Mouse (Mus musculus): ENCODE results near the gene Art2b. TPM values are rescaled to one million over a fixed set of nuclear protein-coding genes. Genes with fewer than 3 reads are reported as not detected.

Gene Art2b
- polyA plus RNA-seq, 1 experiment from 2014 or later, result not detected

DNA sequence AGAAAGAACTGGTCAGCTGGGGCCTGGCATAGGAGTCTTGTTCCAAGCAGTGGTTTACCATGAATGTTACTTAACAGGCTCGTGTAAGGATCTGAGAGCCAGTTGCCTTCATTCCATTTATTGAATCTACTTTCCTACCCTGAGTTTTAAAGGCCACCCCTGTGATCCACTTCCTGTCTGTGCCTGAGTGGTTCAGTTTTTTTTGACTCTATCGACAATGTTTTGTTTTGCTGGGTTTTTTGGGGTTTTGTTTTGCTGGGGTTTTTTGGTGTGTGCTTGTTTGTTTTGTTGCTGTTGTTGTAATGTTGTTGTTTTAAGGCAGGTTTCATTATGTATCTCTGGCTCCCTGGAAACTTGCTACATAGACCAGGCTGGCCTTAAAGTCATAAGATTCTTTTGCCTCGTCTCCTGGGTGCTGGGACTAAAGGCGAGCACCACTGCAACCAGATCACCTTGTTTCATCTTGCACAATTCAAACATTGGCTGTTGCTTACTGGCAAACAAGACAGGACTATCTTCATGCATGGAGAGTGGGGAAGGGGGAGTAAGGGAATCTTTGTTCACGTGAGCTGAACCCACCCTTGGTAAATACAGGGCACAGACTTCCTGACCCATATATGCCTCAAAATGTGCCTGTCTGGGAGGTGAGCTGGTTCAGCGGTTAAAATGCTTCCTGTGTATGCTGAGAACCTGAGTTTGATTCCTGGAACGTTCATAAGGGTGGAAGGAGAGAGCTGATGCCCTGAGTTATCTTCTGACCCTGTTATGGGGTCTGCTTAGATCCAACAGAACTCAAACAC, 34.5 kb downstream of the Art2b start:
- DNase-seq (ENCODE audit: low spot score), result no peak
- 80% methylated on average over 7 of the region's 7 CpGs for WGBS
- no peaks in the 10 kb centered on the region for H3K27me3 ChIP-seq (ENCODE audit: low read depth, poor library complexity, severe bottlenecking)

DNA sequence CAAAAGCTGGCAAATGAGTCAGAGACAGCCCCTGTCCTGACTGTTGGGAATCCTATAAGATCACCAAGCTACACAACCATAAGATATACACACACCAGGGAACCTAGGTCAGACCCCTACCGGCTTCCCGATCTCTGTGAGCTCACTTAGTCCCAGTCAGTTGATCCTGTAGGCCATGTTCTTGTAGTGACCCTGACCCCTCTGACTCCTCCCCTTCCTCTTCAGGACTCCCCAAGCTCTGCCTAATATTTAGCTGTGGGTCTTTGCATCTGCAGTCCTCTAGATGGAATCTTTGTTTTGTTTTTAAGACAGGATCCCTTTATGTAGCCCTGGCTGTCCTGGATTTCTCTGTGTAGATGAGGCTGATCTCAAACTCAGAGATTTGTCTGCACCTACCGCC, 36.1 kb downstream of the Art2b start:
- Histone ChIP-seq H3K9me3 (replicated peaks) (no peaks in the 10 kb centered on the region), H3K4me3 (no peak overlapping the region), H3K4me1 (no peaks in the 10 kb centered on the region), H3K27me3 (ENCODE audit: low read depth, poor library complexity, severe bottlenecking) (no peaks in the 10 kb centered on the region), H3K36me3 (no peaks in the 10 kb centered on the region), H3K27ac (no peak overlapping the region)
- 88% methylated on average over 3 of the region's 3 CpGs for WGBS
- DNase-seq (ENCODE audit: low spot score), result no peak

More for the DNA sequence above, 34.5 kb downstream of the Art2b start:
- no peaks in the 10 kb centered on the region for H3K36me3 ChIP-seq
- H3K4me1 ChIP-seq, result no peaks in the 10 kb centered on the region
- no peak overlapping the region for H3K4me3 ChIP-seq
- H3K27ac ChIP-seq, result no peak overlapping the region
- H3K9me3 ChIP-seq (replicated peaks), result no peaks in the 10 kb centered on the region

DNA sequence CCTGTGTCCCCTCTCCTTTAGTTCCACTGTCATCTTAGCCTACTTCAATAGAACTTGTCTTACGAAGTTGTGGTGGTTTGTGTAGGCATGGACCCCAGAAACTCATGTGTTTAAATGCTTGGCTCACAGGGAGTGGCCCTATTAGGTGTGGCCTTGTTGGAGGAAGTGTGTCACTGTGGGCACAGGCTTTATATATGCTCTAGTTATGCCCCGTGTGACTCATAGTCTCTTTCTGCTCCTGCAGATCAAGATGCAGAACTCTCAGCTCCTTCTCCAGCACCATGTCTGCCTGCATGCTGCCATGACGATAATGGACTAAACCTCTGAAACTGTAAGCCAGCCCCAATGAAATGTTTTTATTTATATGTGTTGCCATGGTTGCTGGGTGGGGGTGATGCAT, 37.7 kb downstream of the Art2b start:
- Histone ChIP-seq H3K9me3 (replicated peaks) (no peaks in the 10 kb centered on the region), H3K4me3 (no peak overlapping the region), H3K4me1 (no peaks in the 10 kb centered on the region), H3K27me3 (ENCODE audit: low read depth, poor library complexity, severe bottlenecking) (no peaks in the 10 kb centered on the region), H3K36me3 (no peaks in the 10 kb centered on the region), H3K27ac (no peak overlapping the region)
- 86% methylated on average over 3 of the region's 3 CpGs for WGBS
- DNase-seq (ENCODE audit: low spot score), result no peak

DNA sequence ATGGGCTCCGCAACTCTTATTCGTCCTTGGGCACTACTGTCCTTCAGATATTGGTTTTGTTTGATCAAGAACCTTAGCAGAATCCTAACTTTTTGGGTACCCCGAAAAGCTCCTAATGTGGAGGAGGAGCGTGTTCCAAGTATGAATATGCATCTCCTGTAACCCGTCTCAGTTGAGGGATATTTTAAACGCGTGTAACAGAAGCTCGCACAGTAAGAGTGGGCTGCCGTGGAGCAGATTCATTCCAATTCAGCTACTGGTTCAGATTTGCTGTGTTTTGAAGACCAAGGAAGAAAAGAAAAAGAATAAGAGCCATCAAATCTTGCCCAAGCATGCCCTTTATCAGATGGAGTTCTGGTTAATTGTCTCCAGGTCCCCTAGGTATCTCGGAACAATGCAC, 43.7 kb downstream of the Art2b start:
- 83% methylated on average over 10 of the region's 10 CpGs for WGBS
- no peak for DNase-seq (ENCODE audit: low spot score)
- H3K27me3 ChIP-seq (ENCODE audit: low read depth, poor library complexity, severe bottlenecking), result no peaks in the 10 kb centered on the region

DNA sequence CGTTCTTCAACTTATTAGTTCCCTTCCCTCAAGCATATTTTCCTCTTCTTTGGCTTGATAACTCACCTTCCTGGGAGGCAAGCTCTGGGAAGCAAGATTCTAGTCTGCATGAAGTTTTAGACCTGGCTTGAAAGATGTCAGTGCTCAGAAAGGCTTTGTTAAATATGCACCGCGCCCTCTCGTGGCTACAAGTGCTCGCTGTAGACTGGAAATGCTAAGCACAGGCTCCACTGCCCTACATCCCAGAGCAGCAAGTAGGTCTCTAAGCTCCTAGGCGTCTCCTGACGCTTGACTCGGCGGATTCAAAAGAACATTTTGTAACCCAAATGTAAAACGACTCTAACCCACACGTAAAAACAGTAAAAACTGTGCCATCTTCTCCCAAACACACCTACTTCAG, 44.3 kb downstream of the Art2b start:
- WGBS, result 7% methylated on average over 11 of the region's 11 CpGs
- Histone ChIP-seq H3K4me3 (no peak overlapping the region), H3K36me3 (no peaks in the 10 kb centered on the region), H3K27me3 (ENCODE audit: low read depth, poor library complexity, severe bottlenecking) (no peaks in the 10 kb centered on the region), H3K9me3 (replicated peaks) (no peaks in the 10 kb centered on the region), H3K4me1 (peaks cover 9% of the 10 kb centered on the region; the same call in 1 of the 2 replicates), H3K27ac (no peak overlapping the region)
- peak; percentile 74 for DNase-seq (ENCODE audit: low spot score)

More for the DNA sequence above, 43.7 kb downstream of the Art2b start:
- Histone ChIP-seq H3K4me3 (no peak overlapping the region), H3K27ac (no peak overlapping the region), H3K9me3 (replicated peaks) (no peaks in the 10 kb centered on the region), H3K4me1 (peaks cover 9% of the 10 kb centered on the region; the same call in 1 of the 2 replicates), H3K36me3 (no peaks in the 10 kb centered on the region)

DNA sequence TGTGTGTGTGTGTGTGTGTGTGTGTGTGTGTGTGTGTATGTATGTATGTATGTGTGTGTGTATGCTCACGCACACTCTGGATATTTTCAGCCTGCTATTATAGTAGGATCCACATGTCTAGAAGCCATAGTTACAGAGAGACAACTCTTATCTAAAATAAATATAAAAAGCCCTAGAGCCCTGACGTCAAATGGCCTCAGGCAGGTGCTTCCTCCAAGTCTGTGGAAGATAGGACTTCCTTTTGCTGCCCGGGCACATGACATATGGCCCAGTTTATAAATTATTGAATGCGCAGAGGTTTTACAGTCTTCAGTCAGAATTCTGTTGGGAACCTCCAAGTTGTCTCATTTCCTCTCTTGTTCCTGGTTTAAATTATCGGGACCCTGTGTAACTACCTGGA, 44.7 kb downstream of the Art2b start:
- no peak for DNase-seq (ENCODE audit: low spot score)
- H3K4me3 ChIP-seq, result no peak overlapping the region
- H3K9me3 ChIP-seq (replicated peaks), result no peaks in the 10 kb centered on the region
- no peaks in the 10 kb centered on the region for H3K36me3 ChIP-seq
- H3K27me3 ChIP-seq (ENCODE audit: low read depth, poor library complexity, severe bottlenecking), result no peaks in the 10 kb centered on the region
- 68% methylated on average over 5 of the region's 5 CpGs for WGBS
- H3K27ac ChIP-seq, result no peak overlapping the region
- H3K4me1 ChIP-seq, result peaks cover 9% of the 10 kb centered on the region; the same call in 1 of the 2 replicates

DNA sequence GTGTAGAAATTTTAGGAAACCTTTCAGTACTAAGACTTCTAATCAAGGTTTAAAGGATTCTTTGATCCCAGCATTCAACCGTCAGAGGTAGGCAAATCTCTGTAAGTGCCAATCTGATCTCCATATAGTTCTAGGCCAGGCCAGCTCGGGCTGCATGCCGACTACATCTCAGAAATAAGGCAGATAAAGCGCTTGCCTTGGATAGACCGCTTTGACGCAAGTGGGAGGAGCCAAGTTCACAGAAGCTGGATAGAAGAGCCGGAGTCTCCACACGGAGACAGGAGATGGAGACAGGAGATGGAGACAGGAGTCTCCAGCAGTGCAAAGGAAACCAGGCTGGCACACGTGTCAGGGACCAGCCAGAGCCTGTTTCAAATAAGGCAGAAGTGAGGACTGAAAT, 45.6 kb downstream of the Art2b start:
- H3K4me1 ChIP-seq, result peaks cover 9% of the 10 kb centered on the region; the same call in 1 of the 2 replicates
- H3K9me3 ChIP-seq (replicated peaks), result no peaks in the 10 kb centered on the region
- H3K36me3 ChIP-seq, result no peaks in the 10 kb centered on the region
- H3K27ac ChIP-seq, result no peak overlapping the region
- H3K4me3 ChIP-seq, result no peak overlapping the region
- DNase-seq (ENCODE audit: low spot score), result no peak
- WGBS, result 45% methylated on average over 9 of the region's 9 CpGs
- no peaks in the 10 kb centered on the region for H3K27me3 ChIP-seq (ENCODE audit: low read depth, poor library complexity, severe bottlenecking)

DNA sequence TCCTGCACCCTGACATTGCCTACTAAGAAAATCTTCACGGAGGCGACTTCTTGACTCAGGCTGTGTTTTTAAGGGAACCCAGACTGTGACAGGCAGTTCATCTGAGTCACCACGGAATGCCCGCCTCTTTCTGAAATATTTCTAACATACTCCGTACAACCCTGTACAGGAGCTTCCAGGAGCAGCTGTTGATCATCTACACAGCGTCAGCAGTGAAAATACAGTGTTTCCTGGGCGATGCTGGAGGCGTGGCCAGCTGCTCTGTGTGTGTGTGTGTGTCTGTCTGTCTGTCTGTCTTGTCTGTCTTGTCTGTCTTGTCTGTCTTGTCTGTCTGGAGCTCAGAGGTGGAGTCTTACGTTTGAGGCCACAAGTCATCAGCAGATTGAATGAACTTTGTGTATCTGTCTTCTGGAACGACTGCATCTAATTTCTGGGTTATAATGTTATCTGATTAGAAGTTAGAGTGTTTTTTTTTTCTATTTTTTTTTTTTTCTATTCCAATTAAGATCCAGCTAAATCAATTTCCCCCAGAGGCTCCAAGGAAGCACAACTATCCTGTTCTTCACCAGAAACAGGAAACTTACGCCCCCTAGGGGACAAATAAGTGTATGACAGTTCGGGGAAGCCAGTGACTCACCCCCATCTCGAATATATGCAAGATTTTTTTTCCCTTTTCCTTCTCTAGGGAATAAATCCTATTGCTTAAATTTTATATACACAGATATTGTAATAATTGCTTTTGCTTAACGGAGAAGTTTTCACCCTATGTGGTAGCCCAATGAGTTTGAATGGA, 47.1 kb downstream of the Art2b start:
- no peak overlapping the region for H3K27ac ChIP-seq

DNA sequence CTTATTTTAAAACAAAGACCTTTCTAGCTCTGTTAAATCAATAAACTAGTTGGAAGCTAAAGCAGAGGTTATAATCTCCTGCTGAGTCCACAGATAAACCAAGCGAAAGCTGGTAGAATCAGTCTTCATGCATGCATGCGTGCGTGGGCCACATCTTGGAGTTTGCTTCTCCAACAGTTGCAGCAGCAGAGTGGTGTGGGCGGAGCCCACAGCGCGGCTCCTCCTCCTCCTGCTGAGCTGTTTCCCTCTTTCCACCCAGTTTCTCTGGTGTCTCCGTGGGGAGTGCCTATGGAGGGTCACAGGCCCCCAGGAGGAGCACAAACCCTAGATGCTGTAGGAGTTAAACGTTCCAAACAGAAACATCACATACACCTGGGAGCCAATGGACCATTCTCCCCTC, 47.9 kb downstream of the Art2b start:
- Histone ChIP-seq H3K36me3 (no peaks in the 10 kb centered on the region), H3K27ac (no peak overlapping the region), H3K4me1 (peaks cover 9% of the 10 kb centered on the region; the same call in 1 of the 2 replicates), H3K9me3 (replicated peaks) (no peaks in the 10 kb centered on the region), H3K27me3 (ENCODE audit: low read depth, poor library complexity, severe bottlenecking) (no peaks in the 10 kb centered on the region), H3K4me3 (no peak overlapping the region)
- no peak for DNase-seq (ENCODE audit: low spot score)
- WGBS, result 53% methylated on average over 8 of the region's 8 CpGs

More for the DNA sequence above, 47.1 kb downstream of the Art2b start:
- WGBS, result 62% methylated on average over 14 of the region's 14 CpGs
- no peak for DNase-seq (ENCODE audit: low spot score)
- Histone ChIP-seq H3K4me1 (peaks cover 9% of the 10 kb centered on the region; the same call in 1 of the 2 replicates), H3K27me3 (ENCODE audit: low read depth, poor library complexity, severe bottlenecking) (no peaks in the 10 kb centered on the region), H3K9me3 (replicated peaks) (no peaks in the 10 kb centered on the region), H3K4me3 (no peak overlapping the region), H3K36me3 (no peaks in the 10 kb centered on the region)

DNA sequence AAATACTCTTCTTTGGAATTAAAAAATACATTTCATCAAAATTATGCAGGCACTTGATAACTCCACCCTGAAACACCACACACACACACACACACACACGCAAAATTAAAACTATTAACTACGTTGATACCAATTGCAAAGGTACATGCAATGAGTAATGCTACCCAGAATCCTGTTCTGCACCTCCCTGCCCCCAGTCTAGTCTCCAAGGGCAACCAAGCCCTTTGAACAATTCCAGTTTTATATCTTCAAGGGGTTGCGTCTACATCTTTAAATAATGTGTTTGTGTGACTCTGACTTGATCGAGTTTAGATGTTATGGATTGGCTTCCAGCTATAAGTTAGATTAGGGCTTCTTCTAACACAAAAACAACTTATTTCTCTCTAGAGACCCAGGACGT, 49.9 kb downstream of the Art2b start:
- no peak overlapping the region for H3K27ac ChIP-seq
- WGBS, result 88% methylated on average over 5 of the region's 5 CpGs
- H3K4me3 ChIP-seq, result no peak overlapping the region
- no peaks in the 10 kb centered on the region; the same call in 1 of the 2 replicates for H3K4me1 ChIP-seq
- no peaks in the 10 kb centered on the region for H3K27me3 ChIP-seq (ENCODE audit: low read depth, poor library complexity, severe bottlenecking)
- H3K36me3 ChIP-seq, result no peaks in the 10 kb centered on the region
- H3K9me3 ChIP-seq (replicated peaks), result no peaks in the 10 kb centered on the region
- DNase-seq (ENCODE audit: low spot score), result no peak

DNA sequence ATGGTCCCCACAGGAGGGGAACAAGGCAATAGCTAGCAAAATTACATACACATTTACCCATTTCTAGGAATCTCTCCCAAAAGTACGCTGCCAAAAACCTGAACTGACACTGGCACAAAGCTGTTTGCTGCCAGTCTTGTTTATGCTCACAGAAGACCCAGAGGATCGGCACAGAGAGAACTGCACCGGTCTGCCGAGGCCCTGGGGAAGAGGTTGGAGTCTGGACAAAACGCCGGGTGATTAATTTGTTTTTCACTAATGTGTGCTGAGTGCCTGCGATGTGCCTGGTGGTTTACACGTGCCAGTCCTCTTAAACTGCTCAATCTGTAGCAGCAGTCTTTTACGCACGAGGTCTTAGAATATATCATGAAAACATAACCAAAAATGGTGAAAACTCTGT, 50.3 kb downstream of the Art2b start:
- H3K4me1 ChIP-seq, result no peaks in the 10 kb centered on the region; the same call in 1 of the 2 replicates
- H3K36me3 ChIP-seq, result no peaks in the 10 kb centered on the region
- no peaks in the 10 kb centered on the region for H3K9me3 ChIP-seq (replicated peaks)
- no peaks in the 10 kb centered on the region for H3K27me3 ChIP-seq (ENCODE audit: low read depth, poor library complexity, severe bottlenecking)
- no peak for DNase-seq (ENCODE audit: low spot score)
- H3K27ac ChIP-seq, result no peak overlapping the region
- WGBS, result 75% methylated on average over 10 of the region's 10 CpGs
- no peak overlapping the region for H3K4me3 ChIP-seq

DNA sequence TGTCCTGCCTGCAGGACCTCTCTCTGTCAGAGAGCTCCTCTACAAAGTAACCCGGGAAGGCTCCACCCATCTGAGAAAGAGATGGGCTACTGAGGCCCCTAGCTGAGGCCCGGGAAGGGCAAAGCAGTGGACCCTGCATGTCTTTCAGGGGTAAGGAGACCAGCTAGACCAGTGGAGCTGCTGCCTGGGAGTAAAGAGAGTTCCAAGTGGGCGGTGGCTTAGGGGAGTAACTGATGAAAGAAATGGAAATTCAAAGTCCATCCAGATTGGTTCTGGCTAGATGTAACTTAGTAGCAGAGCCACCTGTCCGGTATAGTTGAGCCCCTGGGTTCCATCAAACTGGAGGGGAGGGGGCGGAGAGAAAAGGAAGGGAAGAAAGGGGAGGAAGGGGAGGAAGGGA, 51.0 kb downstream of the Art2b start:
- Histone ChIP-seq H3K27me3 (ENCODE audit: low read depth, poor library complexity, severe bottlenecking) (no peaks in the 10 kb centered on the region), H3K27ac (no peak overlapping the region), H3K4me1 (no peaks in the 10 kb centered on the region; the same call in 1 of the 2 replicates), H3K4me3 (no peak overlapping the region), H3K36me3 (no peaks in the 10 kb centered on the region), H3K9me3 (replicated peaks) (no peaks in the 10 kb centered on the region)
- DNase-seq (ENCODE audit: low spot score), result no peak
- 32% methylated on average over 5 of the region's 5 CpGs for WGBS
